Mouse (Mus musculus) forebrain, embryonic 14.5 days (tissue): ENCODE measurements at regions not wholly inside any gene's neighbourhood (a gene's known extent, or its start where the extent isn't known, plus 50 kb on each side); places are given as distances from the start of the nearest gene placed in this dataset.

Source experiments
- ATAC-seq: fragments of 200-750 bp; cut with Nextera tagmentation; 2 replicates; pipeline ENCODE4 v1.8.0; 2017; ENCODE audit warnings: mild to moderate bottlenecking, moderate library complexity
- DNase-seq: peaks from one replicate; pipeline ENCODE4 v3.0.0-alpha.2; 2015; ENCODE audit warnings: low spot score
- H3K27ac ChIP-seq: fragments of 300-500 bp; sonication (generic); 2 replicates; pipeline ENCODE4 v1.5.1; 2014; ENCODE audit warnings: low read depth, mild to moderate bottlenecking, control low read depth, low read length, moderate library complexity
- H3K27me3 ChIP-seq: fragments of 300-500 bp; sonication (generic); replicated peaks from 2 replicates; pipeline ENCODE4 v1.6.1; 2014; ENCODE audit warnings: low read length, control low read depth, mixed read lengths; ENCODE audit not compliant: control insufficient read depth, insufficient read depth
- H3K36me3 ChIP-seq: fragments of 300-500 bp; sonication (generic); 2 replicates; pipeline ENCODE4 v1.6.1; 2014; ENCODE audit warnings: low read length, control low read depth; ENCODE audit not compliant: control insufficient read depth, insufficient read depth
- H3K4me1 ChIP-seq: fragments of 300-500 bp; sonication (generic); 2 replicates; pipeline ENCODE4 v1.6.1; 2014; ENCODE audit warnings: antibody characterized with exemption, low read length, control low read depth; ENCODE audit not compliant: control insufficient read depth, insufficient read depth
- H3K4me2 ChIP-seq: fragments of 300-500 bp; sonication (generic); 2 replicates; pipeline ENCODE4 v1.6.1; 2014; ENCODE audit warnings: mild to moderate bottlenecking, control low read depth, low read length
- H3K4me3 ChIP-seq: fragments of 300-500 bp; sonication (generic); 2 replicates; pipeline ENCODE4 v1.5.1; 2014; ENCODE audit warnings: low read depth, low read length, control low read depth
- H3K9ac ChIP-seq: fragments of 300-500 bp; sonication (generic); 2 replicates; pipeline ENCODE4 v1.6.1; 2014; ENCODE audit warnings: mild to moderate bottlenecking, low read length, control low read depth, moderate library complexity
- H3K9me3 ChIP-seq: fragments of 300-500 bp; sonication (generic); replicated peaks from 2 replicates; pipeline ENCODE4 v1.6.1; 2016; ENCODE audit warnings: low read length, control low read depth, mixed read lengths; ENCODE audit not compliant: control insufficient read depth
- WGBS: fragments of 180-500 bp; shearing (Covaris S2); extraction: QIAGEN DNeasy Blood & Tissue Kit; methylation state at CpG from one replicate; pipeline ENCODE4 v1.1.7; 2014; 5-methylcytosine and 5-hydroxymethylcytosine counted together

GRCm38 (mm10) chr11:15769651-15770617, 487.6 kb upstream of the Vstm2a start:
- H3K9me3 ChIP-seq: no peaks in the 10 kb centered on the region
- no peaks in the 10 kb centered on the region for H3K36me3 ChIP-seq
- no peak for DNase-seq

More at GRCm38 (mm10) chr11:15769651-15770617, 487.6 kb upstream of the Vstm2a start:
- no peak for ATAC-seq
- WGBS: 75% methylated on average over 3 of the region's 3 CpGs
- no peaks in the 10 kb centered on the region for H3K27me3 ChIP-seq
- no peak overlapping the region for H3K27ac ChIP-seq
- H3K4me3 ChIP-seq: no peak overlapping the region
- no peaks in the 10 kb centered on the region for H3K4me1 ChIP-seq
- no peak overlapping the region for H3K4me2 ChIP-seq
- no peak overlapping the region for H3K9ac ChIP-seq
